Mouse (Mus musculus): ENCODE data around the gene Gm21304.

The Gm21304 gene

DNA sequence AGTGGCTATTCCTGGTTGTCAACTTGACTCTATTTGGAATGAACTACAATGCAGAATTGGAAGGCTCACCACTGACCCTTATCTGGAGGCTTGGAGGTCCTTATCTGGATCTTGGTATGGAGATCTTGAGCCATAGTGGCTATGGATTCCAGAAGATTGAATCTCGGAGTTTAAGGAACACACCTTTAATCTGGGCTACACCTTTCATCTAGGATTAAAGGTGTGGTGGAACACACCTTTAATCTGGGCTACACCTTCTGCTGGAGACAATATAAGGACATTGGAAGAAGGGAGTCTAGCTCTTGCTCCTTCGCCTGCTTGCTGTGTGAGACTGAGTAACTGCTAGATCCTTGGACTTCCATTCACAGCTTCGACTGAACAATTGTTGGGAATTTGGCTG is at the start of gene Gm21304:
Gene Gm21304, plus strand, starts transcription at position 301 of the 400 bp plus-strand sequence.
- no CpG with 5 or more reads among the region's 3 CpGs for WGBS

DNA sequence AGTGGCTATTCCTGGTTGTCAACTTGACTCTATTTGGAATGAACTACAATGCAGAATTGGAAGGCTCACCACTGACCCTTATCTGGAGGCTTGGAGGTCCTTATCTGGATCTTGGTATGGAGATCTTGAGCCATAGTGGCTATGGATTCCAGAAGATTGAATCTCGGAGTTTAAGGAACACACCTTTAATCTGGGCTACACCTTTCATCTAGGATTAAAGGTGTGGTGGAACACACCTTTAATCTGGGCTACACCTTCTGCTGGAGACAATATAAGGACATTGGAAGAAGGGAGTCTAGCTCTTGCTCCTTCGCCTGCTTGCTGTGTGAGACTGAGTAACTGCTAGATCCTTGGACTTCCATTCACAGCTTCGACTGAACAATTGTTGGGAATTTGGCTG is 25.6 kb upstream of the Gm21304 start, which contains the start of gene Gm21293:
Gene Gm21293, plus strand, starts transcription at position 301 of the 400 bp plus-strand sequence.
- WGBS = no CpG with 5 or more reads among the region's 3 CpGs

DNA sequence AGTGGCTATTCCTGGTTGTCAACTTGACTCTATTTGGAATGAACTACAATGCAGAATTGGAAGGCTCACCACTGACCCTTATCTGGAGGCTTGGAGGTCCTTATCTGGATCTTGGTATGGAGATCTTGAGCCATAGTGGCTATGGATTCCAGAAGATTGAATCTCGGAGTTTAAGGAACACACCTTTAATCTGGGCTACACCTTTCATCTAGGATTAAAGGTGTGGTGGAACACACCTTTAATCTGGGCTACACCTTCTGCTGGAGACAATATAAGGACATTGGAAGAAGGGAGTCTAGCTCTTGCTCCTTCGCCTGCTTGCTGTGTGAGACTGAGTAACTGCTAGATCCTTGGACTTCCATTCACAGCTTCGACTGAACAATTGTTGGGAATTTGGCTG is 17.1 kb upstream of the Gm21304 start, which contains the start of gene Gm6763:
Gene Gm6763, plus strand, starts transcription at position 301 of the 400 bp plus-strand sequence.
- WGBS = no CpG with 5 or more reads among the region's 3 CpGs

DNA sequence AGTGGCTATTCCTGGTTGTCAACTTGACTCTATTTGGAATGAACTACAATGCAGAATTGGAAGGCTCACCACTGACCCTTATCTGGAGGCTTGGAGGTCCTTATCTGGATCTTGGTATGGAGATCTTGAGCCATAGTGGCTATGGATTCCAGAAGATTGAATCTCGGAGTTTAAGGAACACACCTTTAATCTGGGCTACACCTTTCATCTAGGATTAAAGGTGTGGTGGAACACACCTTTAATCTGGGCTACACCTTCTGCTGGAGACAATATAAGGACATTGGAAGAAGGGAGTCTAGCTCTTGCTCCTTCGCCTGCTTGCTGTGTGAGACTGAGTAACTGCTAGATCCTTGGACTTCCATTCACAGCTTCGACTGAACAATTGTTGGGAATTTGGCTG is 8.6 kb upstream of the Gm21304 start, which contains the start of gene Gm8764:
Gene Gm8764, plus strand, starts transcription at position 301 of the 400 bp plus-strand sequence.
- WGBS = no CpG with 5 or more reads among the region's 3 CpGs

DNA sequence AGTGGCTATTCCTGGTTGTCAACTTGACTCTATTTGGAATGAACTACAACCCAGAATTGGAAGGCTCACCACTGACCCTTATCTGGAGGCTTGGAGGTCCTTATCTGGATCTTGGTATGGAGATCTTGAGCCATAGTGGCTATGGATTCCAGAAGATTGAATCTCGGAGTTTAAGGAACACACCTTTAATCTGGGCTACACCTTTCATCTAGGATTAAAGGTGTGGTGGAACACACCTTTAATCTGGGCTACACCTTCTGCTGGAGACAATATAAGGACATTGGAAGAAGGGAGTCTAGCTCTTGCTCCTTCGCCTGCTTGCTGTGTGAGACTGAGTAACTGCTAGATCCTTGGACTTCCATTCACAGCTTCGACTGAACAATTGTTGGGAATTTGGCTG is 8.4 kb downstream of the Gm21304 start, which contains the start of gene Gm21312:
Gene Gm21312, plus strand, starts transcription at position 301 of the 400 bp plus-strand sequence.
- WGBS = no CpG with 5 or more reads among the region's 3 CpGs

DNA sequence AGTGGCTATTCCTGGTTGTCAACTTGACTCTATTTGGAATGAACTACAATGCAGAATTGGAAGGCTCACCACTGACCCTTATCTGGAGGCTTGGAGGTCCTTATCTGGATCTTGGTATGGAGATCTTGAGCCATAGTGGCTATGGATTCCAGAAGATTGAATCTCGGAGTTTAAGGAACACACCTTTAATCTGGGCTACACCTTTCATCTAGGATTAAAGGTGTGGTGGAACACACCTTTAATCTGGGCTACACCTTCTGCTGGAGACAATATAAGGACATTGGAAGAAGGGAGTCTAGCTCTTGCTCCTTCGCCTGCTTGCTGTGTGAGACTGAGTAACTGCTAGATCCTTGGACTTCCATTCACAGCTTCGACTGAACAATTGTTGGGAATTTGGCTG is 16.9 kb downstream of the Gm21304 start, which contains the start of gene Gm20765:
Gene Gm20765, plus strand, starts transcription at position 301 of the 400 bp plus-strand sequence.
- WGBS = no CpG with 5 or more reads among the region's 3 CpGs

DNA sequence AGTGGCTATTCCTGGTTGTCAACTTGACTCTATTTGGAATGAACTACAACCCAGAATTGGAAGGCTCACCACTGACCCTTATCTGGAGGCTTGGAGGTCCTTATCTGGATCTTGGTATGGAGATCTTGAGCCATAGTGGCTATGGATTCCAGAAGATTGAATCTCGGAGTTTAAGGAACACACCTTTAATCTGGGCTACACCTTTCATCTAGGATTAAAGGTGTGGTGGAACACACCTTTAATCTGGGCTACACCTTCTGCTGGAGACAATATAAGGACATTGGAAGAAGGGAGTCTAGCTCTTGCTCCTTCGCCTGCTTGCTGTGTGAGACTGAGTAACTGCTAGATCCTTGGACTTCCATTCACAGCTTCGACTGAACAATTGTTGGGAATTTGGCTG is 25.4 kb downstream of the Gm21304 start, which contains the start of gene Gm4340:
Gene Gm4340, plus strand, starts transcription at position 301 of the 400 bp plus-strand sequence.
- no CpG with 5 or more reads among the region's 3 CpGs for WGBS

DNA sequence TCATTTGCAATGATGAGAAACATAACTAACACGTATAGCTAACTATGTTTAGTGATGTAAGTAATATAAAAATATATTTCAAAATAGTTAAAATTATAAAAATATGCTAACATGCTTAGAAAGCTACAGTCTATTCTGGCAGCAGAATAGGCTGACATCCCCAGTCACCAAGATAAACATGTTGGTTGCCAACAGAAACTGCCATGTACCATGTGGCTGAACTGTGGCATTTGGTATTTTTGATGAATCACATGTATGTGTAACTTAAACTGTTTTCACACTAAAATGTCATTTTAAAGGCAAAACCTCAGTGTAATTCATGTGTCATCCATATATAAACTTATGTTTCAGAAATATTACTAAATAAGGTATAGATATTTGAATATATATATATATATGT is 41.3 kb downstream of the Gm21304 start:
- 54% methylated on average over 1 of the region's 1 CpGs for WGBS

DNA sequence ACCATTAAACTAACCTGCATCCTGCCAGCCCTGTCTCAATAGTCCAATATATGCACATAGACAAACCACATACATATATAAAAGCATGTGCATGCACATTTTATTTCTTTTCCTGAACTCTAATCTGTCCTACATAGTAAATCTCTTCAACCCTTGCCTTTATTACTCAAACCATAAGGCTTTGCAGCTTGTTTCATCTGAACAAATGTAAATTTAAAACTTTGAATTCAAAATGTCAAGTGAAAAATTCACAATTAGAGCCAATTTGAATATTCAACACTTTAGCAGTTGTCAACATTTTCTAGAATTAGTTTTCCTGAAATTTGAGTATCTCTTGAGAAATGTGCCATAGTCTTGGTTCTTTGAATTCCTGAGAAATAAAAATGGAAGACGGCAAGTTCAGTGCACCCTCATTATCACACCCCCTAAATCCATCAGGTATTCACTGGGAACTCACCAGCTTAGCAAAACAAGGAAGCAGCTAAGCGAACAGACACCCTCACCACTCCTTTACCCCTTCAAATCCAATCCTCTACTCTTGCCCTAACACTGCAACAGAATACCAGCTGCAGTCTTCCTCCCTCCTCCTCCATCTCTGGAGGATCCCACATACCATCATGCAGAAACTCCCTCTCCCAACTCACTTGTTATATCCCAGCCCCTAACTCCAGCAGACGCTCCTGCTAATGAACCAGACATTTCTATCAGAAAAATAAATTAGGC is 42.1 kb downstream of the Gm21304 start:
- WGBS = 52% methylated on average over 3 of the region's 3 CpGs

DNA sequence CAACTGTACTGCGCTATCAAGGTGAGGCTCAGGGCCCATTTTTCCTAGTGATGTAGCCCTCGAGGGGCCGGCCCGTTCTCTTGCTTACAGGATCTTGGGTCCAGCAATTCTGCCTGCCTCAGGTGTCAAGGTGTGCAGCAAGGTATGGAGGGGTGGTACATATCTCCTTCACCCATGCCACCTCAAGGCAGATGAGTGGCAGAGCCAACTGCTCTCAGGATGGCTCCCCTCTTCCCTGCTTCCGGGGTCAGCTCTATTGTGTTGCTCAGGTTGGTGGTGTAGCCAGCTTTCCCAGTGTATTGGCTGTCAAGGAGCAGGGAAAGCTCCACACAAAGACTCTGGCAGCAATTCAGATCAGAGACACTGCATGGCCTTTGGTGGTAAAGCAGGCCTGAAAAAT is 46.2 kb downstream of the Gm21304 start:
- 86% methylated on average over 5 of the region's 5 CpGs for WGBS

Measured in cerebral cortex, adult 2 months (tissue).